Mouse (Mus musculus): ENCODE results near the gene Ttc38.

Ttc38 gene

DNA sequence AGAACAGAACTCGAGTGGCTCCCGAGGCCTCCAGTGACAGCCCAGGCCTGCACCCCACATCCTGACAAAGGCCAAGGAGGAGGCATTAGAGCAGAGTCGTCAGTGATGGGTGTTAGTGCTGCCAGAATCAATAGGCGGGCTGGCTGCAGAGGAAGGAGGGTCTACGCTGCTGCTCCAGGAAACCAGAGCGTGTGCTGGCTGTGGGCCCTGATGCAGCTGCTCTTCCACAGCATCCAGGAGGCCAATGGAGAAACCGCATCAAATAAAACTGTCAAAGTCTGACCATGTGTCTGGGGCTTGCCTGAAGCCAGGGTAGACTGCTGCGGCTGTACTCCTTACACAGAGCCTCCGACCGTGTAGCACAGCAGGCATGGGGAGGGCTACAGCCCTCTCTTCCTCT lies 65.0 kb downstream of the Ttc38 start:
- DNase-seq: no peak

DNA sequence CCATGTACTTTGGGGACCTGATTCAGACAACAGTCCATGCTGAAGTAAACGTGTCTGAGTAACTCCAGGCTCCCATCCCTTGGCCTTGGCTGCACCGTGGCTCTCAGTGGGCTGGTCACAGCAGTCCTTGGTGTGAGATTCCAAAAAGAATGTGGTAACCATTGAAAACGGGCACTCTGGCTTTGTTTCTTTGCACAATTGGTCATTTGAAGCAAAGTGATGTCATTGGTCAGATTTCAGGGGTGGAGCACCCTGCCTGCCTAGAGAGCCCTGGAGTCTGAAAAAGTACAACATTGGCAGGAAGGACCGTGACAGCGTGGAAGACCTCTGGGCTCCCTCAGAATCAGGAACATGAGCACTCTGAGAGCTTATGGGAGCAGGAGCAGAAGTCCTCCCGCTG lies 67.3 kb downstream of the Ttc38 start:
- DNase-seq: no peak

DNA sequence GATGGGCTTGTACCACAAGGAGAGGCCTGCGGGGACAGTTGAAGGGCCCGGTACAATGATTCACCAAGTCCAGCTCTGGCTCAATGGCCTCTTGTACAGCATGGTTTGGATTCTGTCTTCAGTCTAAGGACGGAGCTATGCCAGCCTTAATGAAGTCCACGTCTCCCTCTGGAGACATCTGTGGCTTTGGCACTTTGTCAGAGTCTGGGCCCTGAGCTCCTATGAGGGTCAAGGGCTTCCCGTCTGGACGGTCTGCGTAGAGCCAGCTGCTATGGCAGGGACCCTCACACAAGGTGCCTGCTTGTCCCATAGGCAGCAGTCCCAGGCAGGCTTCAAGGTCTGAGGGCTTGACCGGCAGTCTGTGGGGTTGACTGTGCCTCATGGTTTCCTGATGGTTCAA lies 68.2 kb downstream of the Ttc38 start:
- no peak for DNase-seq

DNA sequence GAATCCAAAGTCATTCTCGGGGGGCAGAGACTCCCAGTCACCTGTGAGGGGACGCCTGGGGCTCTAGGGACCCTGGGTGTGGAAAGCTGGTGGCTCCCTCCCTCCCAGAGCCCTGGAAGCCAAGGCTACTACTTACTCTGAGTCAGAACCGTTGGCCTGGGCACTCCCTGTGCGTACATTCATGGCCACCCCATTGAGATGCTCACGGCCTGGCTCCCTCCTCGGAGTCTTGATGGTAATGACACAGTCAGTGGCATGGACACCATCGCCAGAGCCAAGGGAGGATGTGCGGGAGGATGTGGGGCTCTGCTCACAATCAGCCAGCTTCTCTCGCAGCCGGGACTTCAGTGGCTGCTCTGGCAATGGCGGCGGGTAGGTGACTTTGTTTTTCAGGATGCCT lies 68.7 kb downstream of the Ttc38 start:
- DNase-seq: no peak

DNA sequence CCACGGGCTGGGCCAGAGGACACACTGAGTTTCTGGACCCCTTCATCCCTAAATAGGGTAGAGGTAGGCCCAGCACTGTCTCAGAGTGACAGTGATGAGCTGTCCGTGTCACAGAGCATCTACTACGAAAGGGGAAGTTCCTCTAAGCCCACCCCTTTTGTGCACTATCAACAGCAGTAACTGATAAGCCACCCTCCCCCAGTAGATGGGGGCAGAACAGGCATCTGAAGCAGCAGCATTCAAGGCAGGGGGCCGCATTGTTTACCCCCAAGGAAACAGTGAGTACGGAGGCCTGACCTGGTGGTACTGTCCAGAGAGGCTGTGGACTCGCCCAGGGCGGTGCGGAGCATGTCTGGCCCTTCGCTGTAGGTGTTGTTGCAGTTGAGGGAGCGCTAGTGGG lies 70.4 kb downstream of the Ttc38 start:
- no peak for DNase-seq

DNA sequence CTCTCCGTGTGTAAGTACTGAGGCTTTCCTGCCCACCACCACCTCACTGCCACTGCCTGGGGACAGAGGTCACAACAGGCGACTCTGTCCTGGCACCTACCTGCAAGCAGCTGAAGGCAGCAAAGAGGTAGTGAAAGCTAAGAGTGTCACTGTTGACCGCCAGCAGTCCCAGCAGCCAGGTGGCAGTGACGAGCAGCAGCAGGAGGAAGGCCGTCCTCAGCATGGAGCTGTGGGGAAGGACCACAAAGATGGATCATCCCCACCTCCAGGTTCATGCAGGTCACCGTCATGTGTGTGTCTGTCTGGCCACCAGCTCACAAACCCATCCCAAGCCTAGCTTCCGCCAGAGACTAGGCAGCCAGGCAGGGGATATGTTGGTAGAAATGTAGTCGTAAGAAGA lies 71.7 kb downstream of the Ttc38 start:
- DNase-seq: no peak

All from right cerebral cortex, postnatal 14 days (tissue).